Mouse (Mus musculus) lung, postnatal 10 days (tissue): ENCODE measurements around the gene Mapt.
A peak's percentile ranks its signal among the peaks of the same experiment; 100 is the strongest.
"Not testable (repeated sequence)": the region's sequence is repeated elsewhere in the genome, so short reads cannot be mapped to it uniquely, and the experiment has no call there.

Source experiments
- DNase-seq: peaks from one replicate; pipeline ENCODE4 v3.0.0; 2021

Mapt gene

GRCm38 (mm10) chr11:104233574-104234206 lies 2.5 kb downstream of the Mapt start:
- DNase-seq: peak; percentile 46

GRCm38 (mm10) chr11:104234680-104235079 lies 3.5 kb downstream of the Mapt start:
- no peak for DNase-seq

- no peak for DNase-seq
Measured at GRCm38 (mm10) chr11:104235881-104236280, 4.7 kb downstream of the Mapt start.

GRCm38 (mm10) chr11:104237226-104237625 lies 6.0 kb downstream of the Mapt start:
- DNase-seq: peak; percentile 75

GRCm38 (mm10) chr11:104237958-104238747 lies 7.0 kb downstream of the Mapt start:
- peak; percentile 44 for DNase-seq

- DNase-seq: not testable (repeated sequence)
Measured at GRCm38 (mm10) chr11:104245478-104245877, 14.3 kb downstream of the Mapt start.

- peak; percentile 52 for DNase-seq
Measured at GRCm38 (mm10) chr11:104246171-104246694, 15.0 kb downstream of the Mapt start.

GRCm38 (mm10) chr11:104247141-104247717 lies 16.0 kb downstream of the Mapt start:
- peak; percentile 90 for DNase-seq

- no peak for DNase-seq
Measured at GRCm38 (mm10) chr11:104249420-104249819, 18.2 kb downstream of the Mapt start.

GRCm38 (mm10) chr11:104251121-104251520 lies 19.9 kb downstream of the Mapt start:
- DNase-seq: no peak

- no peak for DNase-seq
Measured at GRCm38 (mm10) chr11:104252094-104252493, 20.9 kb downstream of the Mapt start.

- no peak for DNase-seq
Measured at GRCm38 (mm10) chr11:104254408-104255039, 23.3 kb downstream of the Mapt start.

GRCm38 (mm10) chr11:104256179-104256578 lies 25.0 kb downstream of the Mapt start:
- DNase-seq: no peak

GRCm38 (mm10) chr11:104258991-104259390 lies 27.8 kb downstream of the Mapt start:
- DNase-seq: no peak

GRCm38 (mm10) chr11:104264683-104265082 lies 33.5 kb downstream of the Mapt start:
- no peak for DNase-seq

- DNase-seq: no peak
Measured at GRCm38 (mm10) chr11:104265669-104266068, 34.5 kb downstream of the Mapt start.

GRCm38 (mm10) chr11:104267380-104267779 lies 36.2 kb downstream of the Mapt start:
- DNase-seq: no peak

GRCm38 (mm10) chr11:104269385-104269822 lies 38.2 kb downstream of the Mapt start:
- DNase-seq: peak; percentile 38

GRCm38 (mm10) chr11:104270452-104270851 lies 39.3 kb downstream of the Mapt start:
- no peak for DNase-seq

GRCm38 (mm10) chr11:104270876-104271275 lies 39.7 kb downstream of the Mapt start:
- peak; percentile 9 for DNase-seq

- peak; percentile 12 for DNase-seq
Measured at GRCm38 (mm10) chr11:104271876-104272275, 40.7 kb downstream of the Mapt start.

- peak; percentile 58 for DNase-seq
Measured at GRCm38 (mm10) chr11:104272352-104272751, 41.2 kb downstream of the Mapt start.

GRCm38 (mm10) chr11:104275765-104276164 lies 44.6 kb downstream of the Mapt start:
- no peak for DNase-seq
